Mouse (Mus musculus) spleen, adult 2 months (tissue): ENCODE results near the gene Pax4.

ENCODE experiments used
- CTCF ChIP-seq: fragments of 200-500 bp; IDR thresholded peaks from 2 replicates; pipeline ENCODE4 v1.5.1; 2011; ENCODE audit warnings: mild to moderate bottlenecking, inconsistent platforms; ENCODE audit not compliant: insufficient read depth, insufficient read length, insufficient replicate concordance; ENCODE audit errors: extremely low read depth
- POLR2A ChIP-seq: fragments of 200-500 bp; IDR thresholded peaks from 2 replicates; pipeline ENCODE4 v1.6.1; 2011; ENCODE audit warnings: low read depth, low read length, inconsistent platforms

DNA sequence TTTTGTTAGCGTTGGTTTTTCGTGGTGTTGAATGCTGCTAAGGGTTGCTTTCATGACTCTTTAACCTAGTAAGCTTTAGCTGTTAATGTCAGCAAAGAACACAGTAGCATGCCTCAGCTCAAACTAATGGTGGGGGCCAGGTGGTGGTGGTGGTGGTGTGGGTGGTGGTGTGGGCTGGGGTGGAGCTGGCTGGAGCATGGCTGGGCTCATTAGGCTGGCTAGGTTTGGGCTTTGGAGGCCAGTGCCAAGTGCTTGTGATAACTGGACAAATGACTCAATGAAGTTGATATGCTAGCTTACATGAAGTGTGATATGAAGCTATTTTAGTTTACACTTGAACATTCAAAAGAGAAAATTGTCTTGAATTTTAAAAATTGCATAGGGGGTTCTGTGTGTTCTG, 36.9 kb upstream of the Pax4 start:
- no peak for TF ChIP-seq POLR2A
- no peak for TF ChIP-seq CTCF
